Mouse (Mus musculus): Measurements from ENCODE around the gene Defb18.

- no peak for TF ChIP-seq CTCF (IDR thresholded peaks at IDR 0.05; ENCODE audit: low read depth)
- no peak for TF ChIP-seq EP300 (IDR thresholded peaks at IDR 0.05; ENCODE audit: low read depth)
Observed at GRCm38 (mm10) chr1:18268845-18269244, 31.6 kb upstream of the Defb18 start.
